Mouse (Mus musculus) lung, adult 18-20 months (tissue): ENCODE measurements around the gene Lmx1b.

Experiments
- DNase-seq, 2 experiments: peaks; one replicate each; pipeline ENCODE4 v3.0.0; 2022; ENCODE audit warnings: mixed read lengths in 2 of 2

The Lmx1b gene

GRCm38 (mm10) chr2:33640171-33640721, at the start of gene Lmx1b:
Gene Lmx1b (minus strand): TSS chr2:33640511.
- DNase-seq: no peak

DNA sequence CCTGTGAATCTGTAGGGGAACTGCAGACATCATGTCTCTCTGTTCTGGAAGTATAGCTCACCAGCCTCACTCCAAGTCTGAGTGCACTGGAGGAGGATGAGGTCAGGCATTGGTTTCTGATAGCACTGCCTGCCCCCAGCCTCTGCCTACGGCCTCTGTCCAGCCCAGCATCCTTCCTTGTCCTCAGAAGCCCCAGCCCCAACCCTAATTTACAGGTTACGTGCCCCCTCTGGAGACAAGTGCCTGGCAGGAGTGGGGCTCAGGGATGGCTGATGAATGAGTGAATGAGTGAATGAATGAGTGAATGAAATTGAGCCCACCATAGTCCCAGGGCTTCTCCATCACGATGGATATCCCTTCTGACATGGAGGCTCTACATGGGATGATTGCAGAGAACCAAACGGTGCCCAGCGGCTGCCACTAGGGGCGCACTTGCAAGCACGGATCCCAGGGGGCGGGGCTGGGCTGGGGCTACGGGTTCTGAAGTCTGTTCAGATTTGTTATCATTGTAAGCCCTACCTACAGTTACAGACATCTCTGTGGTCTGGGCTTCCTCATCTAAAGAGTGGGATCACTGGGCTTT, 49.7 kb upstream of the Lmx1b start:
- peak in 1 of 2 experiments; percentile 14 for DNase-seq

DNA sequence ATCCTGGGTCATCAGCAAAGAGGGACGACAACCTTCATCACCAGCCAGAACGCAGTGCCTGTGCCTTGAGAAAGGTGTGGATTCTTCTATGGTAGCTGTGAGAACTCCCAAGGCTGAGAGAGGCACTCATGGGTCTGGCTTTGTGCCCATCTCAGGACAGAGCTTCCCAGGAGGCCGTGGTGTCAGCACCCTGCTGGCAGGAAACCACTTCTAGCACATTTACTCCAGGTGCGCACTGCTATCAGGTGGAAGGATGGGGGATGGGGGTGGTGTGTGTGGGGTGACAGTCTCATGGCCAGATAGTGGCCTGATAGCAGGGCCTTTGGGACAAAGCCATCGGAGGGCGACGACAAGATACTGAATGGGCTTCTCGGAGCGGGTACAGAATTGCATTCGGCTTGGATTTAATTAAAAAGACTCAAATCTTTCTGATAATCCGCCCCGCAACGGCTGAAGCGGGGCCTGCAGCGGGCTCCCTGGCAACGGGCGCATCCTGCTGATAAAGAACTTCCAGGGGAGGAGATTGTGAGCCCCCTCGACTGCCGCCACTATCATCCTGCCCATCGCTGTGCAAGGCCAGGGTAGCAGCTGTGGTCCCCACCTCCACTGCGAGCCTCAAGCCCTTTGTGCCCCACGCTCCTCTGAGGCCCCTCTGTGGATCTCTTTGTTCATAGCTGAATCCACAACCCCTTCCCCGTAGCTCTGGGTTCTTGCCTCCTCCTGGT, 49.0 kb upstream of the Lmx1b start:
- DNase-seq: no peak

- DNase-seq: no peak
These were observed 43.3 kb upstream of the Lmx1b start for GRCm38 (mm10) chr2:33683594-33683993.

DNA sequence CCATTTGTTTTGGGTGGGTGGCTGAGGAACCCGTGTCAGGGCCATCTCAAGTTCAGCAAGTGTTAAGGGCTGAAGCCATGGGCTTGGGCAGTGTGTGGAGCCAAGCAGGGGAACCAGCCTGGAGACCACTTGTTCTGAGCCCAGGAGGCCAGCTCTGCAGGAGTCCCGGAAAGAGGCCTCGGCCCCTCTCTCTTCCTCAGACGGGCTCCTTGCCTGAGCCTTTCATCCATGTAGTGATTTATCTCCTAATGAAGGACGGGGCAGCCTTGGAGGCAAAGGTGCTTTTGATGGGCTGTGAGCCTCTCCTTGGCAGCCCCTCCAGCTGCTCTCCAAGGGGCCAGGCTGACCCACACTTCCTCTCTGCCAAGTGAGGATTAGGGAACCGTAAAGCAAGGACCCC, 42.8 kb upstream of the Lmx1b start:
- DNase-seq: no peak

- DNase-seq: peak; percentile 37 to 65
These were observed 41.9 kb upstream of the Lmx1b start for GRCm38 (mm10) chr2:33682219-33682618.

DNA sequence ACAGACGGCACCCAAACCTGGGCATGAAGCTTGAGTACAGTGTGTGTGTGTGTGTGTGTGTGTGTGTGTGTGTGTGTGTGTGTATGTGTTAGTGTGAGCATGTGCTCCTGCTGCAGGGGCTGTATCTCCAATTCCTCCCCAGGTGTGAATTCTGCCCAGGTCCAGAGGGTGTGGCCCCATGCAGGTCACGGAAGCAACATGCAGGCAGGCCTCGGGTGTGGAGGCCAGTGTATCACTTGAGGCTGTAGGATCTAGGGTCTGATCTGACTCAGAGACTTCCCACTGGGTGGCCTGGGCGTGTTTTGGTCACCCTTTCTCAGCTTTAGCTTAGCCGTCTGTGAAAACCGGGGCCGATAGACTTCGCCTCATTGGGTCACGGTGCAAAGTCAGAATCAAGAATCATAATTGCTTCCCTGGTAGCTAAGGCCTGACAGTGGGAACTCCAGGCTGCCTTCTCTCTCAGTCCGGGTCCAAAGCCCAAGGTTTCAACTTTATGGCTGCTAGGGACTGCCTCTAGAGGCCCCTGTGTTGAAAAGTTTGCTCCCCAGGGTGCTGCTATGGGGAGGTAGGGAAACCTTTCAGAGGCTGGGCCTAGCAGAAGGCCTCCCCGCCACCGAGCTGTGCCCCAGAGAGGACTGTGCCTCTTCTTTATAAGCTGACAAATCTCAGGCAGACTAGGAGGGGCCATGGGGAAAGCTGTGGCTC, 38.8 kb upstream of the Lmx1b start:
- no peak for DNase-seq

DNA sequence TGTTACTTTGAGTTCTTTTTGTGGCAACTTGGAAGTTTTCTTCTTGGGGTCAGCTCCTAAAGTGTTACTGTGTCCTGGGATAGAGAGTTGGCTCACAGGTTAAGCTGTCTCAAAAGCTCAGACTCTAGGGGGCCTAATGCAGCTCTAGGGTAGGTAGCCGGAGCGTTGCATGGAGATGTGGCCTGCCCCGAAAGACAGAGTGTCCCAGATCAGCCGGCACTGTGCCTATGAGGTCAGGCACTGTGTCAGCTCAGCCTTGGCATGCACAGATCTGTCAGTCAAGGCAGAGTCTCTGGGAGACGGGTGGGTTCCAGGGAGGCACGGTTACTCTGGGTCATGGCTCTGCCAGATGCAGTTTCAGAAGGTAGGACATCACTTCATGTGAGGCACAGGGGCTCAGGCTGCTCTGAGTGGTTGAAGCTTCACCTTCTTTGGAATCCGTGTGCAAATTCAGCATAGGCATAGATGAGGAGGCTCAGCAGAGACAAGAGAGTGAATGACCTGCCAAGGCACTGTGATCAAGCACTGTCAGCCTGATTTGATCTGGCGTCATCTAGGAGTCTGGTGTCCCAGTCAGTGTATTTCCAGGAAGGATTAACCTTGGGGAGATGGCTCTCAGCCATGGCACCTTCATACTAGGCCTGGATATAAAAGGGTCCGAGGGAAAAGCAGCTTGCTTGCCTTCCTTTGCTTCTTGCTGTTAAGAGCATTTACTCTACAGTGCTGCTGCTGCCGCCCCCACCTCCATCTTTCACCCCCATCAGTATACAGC, 32.6 kb upstream of the Lmx1b start:
- DNase-seq: no peak

- DNase-seq: no peak
These were observed 28.4 kb upstream of the Lmx1b start for GRCm38 (mm10) chr2:33668741-33669140.

DNA sequence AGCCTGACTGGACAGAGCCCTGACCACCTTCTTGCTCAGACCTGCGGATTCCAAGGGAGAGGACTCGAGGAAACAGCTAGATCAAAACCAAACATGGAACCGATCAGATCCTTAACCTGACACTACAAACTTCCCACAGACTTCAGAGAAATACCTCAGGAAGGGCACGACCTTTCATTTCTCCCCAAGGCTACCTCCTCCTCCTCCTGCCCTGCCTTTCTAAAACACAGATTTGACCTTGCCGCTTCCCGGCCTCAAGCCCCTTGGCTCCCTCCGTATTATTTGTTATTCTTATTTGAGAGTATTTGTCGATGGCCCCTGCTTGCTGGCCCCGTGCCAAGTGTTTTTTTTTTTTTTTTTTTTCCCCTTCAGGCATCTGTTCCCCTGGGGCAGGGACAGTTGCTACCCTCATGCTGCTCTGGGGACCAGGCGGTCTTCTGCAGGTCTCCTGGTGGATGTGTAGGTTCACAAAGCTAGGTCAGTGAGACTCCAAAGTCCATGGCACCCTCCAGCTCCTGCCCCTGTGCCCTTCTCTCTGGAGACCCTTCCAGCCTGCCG, 26.2 kb upstream of the Lmx1b start:
- no peak for DNase-seq

- DNase-seq: peak; percentile 14 to 48
These were observed 25.2 kb upstream of the Lmx1b start for GRCm38 (mm10) chr2:33665363-33666058.

DNA sequence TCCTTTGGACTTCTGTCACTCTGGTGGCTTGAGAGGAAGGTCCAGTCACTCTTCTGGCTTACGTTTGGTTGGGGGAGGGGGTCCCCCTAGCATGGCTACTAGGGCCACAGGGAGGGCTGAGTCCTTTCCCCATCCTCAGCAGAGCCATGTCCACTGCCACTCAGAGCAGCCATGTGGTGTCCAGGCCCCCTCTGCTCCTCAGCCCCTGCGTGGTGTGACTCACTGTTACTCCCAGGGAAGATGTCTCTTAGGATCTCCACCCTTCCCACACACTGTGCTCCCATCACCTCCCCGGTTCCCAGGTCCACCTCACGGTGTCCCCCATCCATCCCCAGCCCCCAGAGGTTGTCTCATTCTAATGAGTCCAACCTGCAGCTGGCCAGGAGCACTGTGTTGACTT, 24.4 kb upstream of the Lmx1b start:
- no peak for DNase-seq

GRCm38 (mm10) chr2:33659288-33659629, 18.9 kb upstream of the Lmx1b start:
- DNase-seq: peak; percentile 35 to 52

DNA sequence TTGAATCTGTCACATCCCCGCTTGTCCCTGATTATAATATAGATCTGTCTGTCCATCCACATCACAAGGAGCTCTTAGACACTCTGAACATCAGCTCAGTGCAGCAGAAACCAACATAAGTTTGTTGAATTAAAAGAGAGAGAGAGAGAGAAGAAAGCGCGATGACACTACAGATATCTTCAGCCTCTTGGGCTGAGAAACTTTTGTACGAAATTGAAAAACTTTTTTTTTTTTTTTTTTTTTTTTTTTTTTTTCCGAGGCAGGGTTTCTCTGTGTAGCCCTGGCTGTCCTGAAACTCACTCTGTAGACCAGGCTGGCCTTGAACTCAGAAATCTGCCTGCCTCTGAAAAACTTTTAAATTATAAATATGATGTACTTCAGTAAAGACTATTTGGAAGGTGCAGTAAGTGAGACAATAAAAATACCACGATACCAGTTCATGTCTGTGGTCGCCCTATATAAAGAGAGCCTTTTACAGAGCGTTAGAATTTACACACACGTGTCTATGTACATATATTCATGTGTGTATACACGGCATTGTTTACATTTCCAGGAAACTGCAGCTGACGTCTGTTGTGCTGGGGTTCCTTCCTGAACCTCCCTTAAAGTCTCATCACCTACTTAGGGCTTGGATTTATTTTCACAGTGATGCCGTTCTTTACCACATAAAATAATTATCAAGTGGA, 18.4 kb upstream of the Lmx1b start:
- no peak for DNase-seq

- no peak for DNase-seq
These were observed 12.3 kb upstream of the Lmx1b start for GRCm38 (mm10) chr2:33652517-33653198.

DNA sequence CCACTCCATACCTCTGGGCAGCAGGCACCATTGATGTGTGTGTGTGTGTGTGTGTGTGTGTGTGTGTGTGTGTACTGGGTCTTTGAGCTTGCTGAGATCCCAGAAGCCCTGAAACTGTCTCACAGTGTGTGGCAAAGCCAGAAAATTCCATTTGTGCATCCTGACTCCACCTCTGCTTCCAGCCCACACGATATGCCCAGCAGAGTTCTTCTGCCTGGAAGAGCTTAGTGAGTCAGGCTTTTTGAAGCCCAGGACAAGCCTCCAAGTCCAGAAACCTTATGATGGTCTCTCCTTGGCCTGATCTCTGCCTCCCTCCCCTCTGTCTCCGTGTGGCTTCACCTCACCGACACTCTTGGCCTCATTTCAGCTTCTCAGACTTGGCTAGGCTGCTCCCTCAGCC, 9.1 kb upstream of the Lmx1b start:
- no peak for DNase-seq

GRCm38 (mm10) chr2:33648894-33649293, 8.6 kb upstream of the Lmx1b start:
- DNase-seq: peak in 1 of 2 experiments; percentile 36

- DNase-seq: no peak
These were observed 5.9 kb upstream of the Lmx1b start for GRCm38 (mm10) chr2:33646283-33646550.

GRCm38 (mm10) chr2:33645538-33646282, 5.4 kb upstream of the Lmx1b start:
- no peak for DNase-seq
